Mouse (Mus musculus) activated CD4-positive, CD25-positive, alpha-beta regulatory T cell, adult 4 months (primary cell): ENCODE measurements at regions not wholly inside any gene's neighbourhood (a gene's known extent, or its start where the extent isn't known, plus 50 kb on each side); places are given as distances from the start of the nearest gene placed in this dataset.
"Not testable (repeated sequence)": the region's sequence is repeated elsewhere in the genome, so short reads cannot be mapped to it uniquely, and the experiment has no call there.

Source experiments
- ATAC-seq: one replicate; pipeline ENCODE4 v1.8.0; 2017

DNA sequence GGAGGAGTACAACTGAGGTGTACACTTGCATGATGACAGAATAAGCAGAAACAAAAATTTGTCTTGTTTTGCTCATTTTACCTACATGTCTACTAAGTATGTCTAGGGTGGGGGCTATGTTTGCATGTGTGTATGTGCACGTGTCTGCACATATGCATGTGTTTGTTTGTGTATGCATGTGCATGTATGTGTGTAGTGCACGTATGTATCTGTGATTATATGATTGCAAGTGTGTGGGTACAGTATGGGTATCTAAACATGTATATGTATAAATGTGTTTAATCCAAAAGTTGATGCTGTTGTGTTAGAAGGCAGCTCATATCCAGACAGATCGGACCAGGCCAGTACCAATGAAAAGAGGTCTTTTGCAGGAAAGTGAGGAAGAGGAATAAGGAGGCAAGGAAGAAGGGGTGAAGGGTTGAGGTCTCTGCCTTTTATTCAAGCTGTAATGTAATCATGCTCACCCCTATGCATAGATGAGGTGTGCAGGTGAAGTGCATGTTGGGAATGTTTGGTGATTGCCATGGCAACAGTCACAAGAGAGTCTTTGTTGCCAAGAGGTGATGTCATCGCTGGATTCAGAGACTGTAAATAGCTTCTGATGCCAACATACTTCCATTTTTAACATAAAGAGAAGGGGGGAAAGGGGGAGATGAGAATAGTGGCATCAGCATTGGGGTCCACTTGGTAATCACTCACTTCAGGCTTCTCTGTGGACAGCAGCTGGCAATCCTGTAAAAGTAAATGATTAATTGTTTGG, 1447.7 kb downstream of the Zfp704 start:
- ATAC-seq, result no peak

DNA sequence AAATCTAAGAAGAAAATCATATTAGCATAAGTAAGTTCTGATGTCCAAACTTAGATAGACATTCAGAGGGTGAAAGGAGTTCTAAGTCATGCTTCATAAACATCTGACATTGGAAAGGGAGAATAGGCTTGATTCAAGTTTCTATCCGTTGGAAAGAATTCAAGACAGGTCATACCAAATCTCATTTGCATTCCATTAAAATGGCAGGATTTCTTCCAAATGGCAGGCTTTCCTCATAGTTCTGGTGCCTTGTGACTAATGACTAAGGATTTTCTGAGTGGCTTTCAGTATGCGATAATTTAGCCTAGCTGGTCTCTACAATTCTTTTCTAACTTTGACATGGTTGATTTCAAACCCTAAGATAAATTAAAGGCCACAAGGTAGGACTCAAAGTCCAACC, 1466.9 kb downstream of the Zfp704 start:
- no peak for ATAC-seq

GRCm38 (mm10) chr3:8142190-8142589, 1467.7 kb downstream of the Zfp704 start:
- ATAC-seq, result no peak

GRCm38 (mm10) chr3:8141664-8142084, 1468.2 kb downstream of the Zfp704 start:
- no peak for ATAC-seq

- ATAC-seq, result not testable (repeated sequence)
Observed at GRCm38 (mm10) chr3:8123641-8124040, 1486.2 kb downstream of the Zfp704 start.

GRCm38 (mm10) chr3:8123141-8123540, 1486.7 kb downstream of the Zfp704 start:
- no peak for ATAC-seq

DNA sequence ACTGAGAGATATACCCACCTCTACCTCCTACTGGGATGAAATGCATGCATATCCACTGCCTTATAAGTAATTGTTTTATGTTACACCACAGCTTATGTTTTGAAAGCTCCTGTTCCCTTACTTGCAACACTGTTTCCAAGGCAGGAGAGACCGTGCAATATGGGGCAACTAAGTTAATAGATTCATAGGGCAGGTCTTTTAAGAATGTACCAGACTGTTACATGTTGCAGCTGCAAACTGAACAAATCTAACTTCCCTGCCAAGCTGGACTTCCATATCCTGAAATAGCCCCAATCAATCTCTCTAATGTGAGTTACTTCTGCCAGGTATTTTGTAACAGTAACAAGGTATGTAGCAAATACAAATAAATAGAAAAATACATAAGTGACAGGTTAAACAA, 1478.0 kb upstream of the 1700008P02Rik start:
- ATAC-seq, result no peak

- ATAC-seq, result no peak
Observed at GRCm38 (mm10) chr3:8084749-8085148, 1464.5 kb upstream of the 1700008P02Rik start.

DNA sequence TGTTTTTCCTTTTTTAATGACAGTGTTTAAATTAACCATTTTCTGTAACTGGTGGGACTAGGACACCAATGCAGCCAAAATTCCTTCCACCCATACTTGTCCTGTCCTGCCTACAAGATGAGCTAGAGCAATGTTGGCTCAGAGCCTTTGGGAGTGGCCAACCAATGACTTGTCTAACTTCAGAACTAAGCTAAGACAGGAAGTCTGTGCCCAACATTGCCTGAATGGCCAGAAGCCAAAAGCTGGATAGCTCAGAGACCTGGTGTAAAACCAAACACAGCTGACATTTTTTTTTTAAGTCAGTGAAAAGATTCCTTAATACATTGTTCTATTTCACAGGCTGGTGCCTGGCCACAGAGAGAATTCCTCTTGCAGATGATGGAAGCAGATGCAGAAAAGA, 1433.5 kb upstream of the 1700008P02Rik start:
- ATAC-seq, result no peak

DNA sequence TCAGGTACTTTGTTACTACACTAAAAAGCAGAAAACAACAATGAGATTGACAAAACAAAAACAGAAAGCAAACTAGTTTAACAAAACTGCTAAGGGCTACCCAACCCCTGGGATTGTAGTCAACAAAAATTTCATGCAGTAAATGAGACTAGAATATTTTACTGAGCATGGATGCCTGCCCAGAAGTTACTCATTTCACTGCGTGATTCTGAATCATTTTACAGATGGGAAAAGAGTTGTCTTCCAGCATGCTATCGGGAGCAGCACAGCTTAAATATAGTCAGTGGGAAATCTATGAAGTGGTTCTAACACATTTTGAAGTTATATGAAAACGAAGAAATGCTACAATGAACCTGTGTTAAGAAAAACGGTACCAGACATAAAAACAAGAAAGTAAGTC, 1430.9 kb upstream of the 1700008P02Rik start:
- no peak for ATAC-seq

DNA sequence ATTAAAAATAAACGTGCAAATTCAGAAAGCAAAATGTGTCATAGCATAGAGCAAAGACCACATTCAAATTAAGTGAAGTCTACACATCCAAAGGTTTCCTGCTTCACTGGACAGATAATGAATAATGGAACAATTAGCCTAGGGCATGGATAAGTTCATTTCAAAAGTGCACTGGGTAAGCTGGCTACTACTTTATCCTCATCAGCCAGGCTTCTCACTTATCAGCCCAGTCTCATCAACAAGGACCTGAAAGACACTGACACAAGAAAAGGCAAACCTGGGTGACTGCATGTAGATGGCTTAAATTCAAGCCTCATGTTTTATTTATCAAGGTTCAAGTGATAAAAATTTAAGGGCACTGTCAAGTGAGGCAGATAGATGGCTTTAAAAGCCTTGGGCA, 1429.5 kb upstream of the 1700008P02Rik start:
- no peak for ATAC-seq

DNA sequence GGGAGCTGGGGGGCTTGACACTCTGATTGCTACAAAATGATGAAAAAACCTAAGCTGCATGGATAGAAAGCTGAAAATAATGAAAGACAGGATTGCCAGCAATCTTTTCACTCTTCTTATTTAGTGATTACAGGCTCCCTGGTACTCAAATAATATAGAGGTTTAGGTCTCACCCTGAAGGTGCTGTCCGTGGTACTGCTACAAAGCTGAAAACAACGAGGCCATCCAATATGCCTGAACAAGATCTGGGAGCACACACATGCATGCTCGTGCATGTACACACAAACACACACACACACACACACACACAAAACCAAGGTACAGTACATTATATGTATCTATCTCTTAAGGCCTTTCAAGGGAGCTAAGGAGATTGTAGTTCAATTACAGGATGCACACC, 1426.1 kb upstream of the 1700008P02Rik start:
- no peak for ATAC-seq

- ATAC-seq, result no peak
Observed at GRCm38 (mm10) chr3:8036697-8037096, 1416.5 kb upstream of the 1700008P02Rik start.

- no peak for ATAC-seq
Observed at GRCm38 (mm10) chr3:8035091-8035729, 1415.0 kb upstream of the 1700008P02Rik start.

- ATAC-seq, result no peak
Observed at GRCm38 (mm10) chr3:8026325-8027017, 1406.2 kb upstream of the 1700008P02Rik start.

DNA sequence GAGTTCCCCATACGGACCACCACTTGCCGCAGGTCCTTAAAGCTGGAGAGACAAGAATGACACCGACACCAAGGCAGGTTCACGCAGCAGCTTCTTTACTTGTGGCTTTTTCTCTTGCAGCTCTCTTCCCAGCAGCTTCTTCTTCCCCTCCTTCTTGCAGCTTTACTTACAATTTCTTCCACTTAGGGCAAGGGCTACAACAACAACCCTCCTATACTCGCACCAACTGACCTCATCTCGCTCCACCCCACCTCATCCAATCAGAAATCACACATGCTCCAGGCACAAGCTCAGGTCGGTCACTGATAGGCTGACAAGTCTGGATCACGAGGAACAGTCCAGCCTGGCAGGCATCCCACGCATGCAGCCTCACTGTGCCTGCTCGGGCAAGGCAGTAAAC, 1402.4 kb upstream of the 1700008P02Rik start:
- ATAC-seq, result no peak

DNA sequence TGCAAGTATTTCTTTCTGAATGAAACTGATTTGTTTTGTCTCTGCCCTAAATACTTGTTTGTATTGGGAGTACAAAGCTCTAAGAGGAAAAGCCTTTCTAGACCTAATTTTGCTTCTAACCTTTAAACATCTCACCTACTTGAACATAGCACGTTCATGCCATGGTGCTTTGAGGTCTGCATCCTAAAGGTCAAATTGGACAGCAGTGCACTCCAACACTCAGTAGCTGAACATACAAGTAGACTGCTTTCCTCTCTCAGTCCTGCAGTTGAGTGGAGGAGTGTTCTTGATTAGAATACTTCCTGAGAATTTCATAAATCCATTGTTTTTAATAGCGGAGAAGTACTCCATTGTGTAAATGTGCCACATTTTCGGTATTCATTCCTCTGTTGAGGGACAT, 1397.2 kb upstream of the 1700008P02Rik start:
- no peak for ATAC-seq

GRCm38 (mm10) chr3:8016945-8017344, 1396.7 kb upstream of the 1700008P02Rik start:
- ATAC-seq, result no peak

DNA sequence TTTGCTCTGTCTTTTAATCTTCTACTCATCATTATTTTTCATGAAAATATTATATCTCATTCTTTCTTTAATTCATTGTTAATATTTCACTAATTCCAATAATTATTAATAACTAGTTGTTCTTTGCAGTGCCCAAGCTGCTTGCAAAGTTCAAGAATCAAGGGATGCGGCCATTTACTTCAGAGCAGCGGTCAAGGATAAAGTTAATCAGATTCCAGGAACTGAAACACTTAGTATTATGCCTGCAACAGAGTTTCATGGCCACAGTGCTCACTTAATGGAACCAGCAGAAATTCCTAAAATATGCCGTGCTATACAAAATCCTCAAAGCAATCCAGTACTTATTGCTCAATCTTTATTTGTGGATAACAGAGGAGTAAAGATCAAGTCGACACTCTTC, 1389.7 kb upstream of the 1700008P02Rik start:
- ATAC-seq, result no peak

GRCm38 (mm10) chr3:8006708-8007395, 1386.6 kb upstream of the 1700008P02Rik start:
- no peak for ATAC-seq

- ATAC-seq, result no peak
Observed at GRCm38 (mm10) chr3:8006273-8006672, 1386.0 kb upstream of the 1700008P02Rik start.

DNA sequence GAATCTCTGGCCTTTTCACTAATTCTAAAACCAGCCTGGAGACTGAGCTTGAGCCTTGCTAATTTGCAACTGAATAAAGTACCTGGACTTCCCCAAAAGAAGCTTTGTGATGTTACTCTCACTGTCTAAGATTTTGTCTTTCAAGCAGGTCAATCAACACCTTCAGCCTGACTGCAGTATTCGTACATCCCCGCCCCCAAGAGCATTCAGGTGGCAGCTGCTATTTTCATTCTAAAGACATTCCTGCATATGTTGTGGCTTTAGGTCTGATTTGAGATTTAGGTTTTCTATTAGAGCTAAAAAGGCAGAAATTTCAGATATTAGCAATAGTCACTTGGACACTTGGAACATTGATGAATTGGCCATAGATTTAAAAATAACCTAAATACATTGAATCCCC, 1385.4 kb upstream of the 1700008P02Rik start:
- not testable (repeated sequence) for ATAC-seq

DNA sequence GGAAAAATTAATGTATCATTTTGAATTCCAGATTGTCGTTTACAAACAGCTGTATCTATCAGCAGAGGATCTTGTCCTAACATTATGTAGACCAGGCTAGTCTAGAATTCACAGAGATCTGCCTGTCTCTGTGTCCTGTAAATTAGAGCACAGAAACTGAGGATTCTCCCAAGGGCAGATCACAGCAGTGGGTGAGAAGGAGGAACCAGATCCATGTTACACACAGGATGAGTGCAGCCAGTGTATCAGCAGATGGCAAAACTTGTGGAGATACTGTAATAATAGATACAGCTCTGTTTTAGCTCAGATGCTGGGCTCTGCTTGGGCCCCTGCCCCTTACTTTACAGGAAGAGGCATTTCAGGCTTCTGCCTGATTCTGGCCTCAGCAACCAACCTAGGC, 1384.0 kb upstream of the 1700008P02Rik start:
- ATAC-seq, result no peak
